24 mouse cellular contexts compared by ENCODE assay signal in genomic region chr12:111267673-111268325, GRCm38 (mm10). TPM values are rescaled to one million over a fixed set of nuclear protein-coding genes. Genes with fewer than 3 reads are reported as not detected.
DNase-seq lines count a peak whose midpoint lies in the region; ATAC-seq and TF ChIP-seq lines count a peak whose summit lies in the region.
"Had no signal": no experiment of that assay in that cellular context is flagged by ENCODE, and none has a peak within 500 bp of the region (broad histone marks: within the 10 kb centered on the region; RNA-seq: fewer than 3 reads in every experiment).

No protein-coding gene starts in this region.

- H3K4me2 ChIP-seq in limb, embryonic 15.5 days, result no peak overlapping the region
- H3K4me2 ChIP-seq in liver, postnatal 0 days (ENCODE audit: low read depth, low read length), result peak overlapping the region; percentile 44
- H3K4me2 ChIP-seq: heart, embryonic 15.5 days; midbrain, embryonic 12.5 days; neural tube, embryonic 13.5 days had no signal

- H3K9me3 ChIP-seq in limb, embryonic 15.5 days, result no peaks in the 10 kb centered on the region
- no peaks in the 10 kb centered on the region for H3K9me3 ChIP-seq in limb, embryonic 10.5 days (replicated peaks)
- no peaks in the 10 kb centered on the region for H3K9me3 ChIP-seq in liver, postnatal 0 days (ENCODE audit: low read length)
- H3K9me3 ChIP-seq: forebrain, embryonic 10.5 days; heart, embryonic 15.5 days; midbrain, embryonic 12.5 days; neural tube, embryonic 13.5 days had no signal

- peaks cover 42% of the 10 kb centered on the region for H3K27me3 ChIP-seq in limb, embryonic 15.5 days
- H3K27me3 ChIP-seq in limb, embryonic 10.5 days (ENCODE audit: low read depth, poor library complexity, severe bottlenecking), result peaks cover 42% of the 10 kb centered on the region
- peaks cover 29% of the 10 kb centered on the region for H3K27me3 ChIP-seq in liver, postnatal 0 days (ENCODE audit: insufficient read depth, low read length)
- H3K27me3 ChIP-seq: Patski had no signal

- intact Hi-C loops in left cerebral cortex, postnatal 10 days (cut with DNase I), result no loop called here

- WGBS in limb, embryonic 15.5 days, result 68% methylated on average over 4 of the region's 4 CpGs
- WGBS in limb, embryonic 10.5 days, result 71% methylated on average over 4 of the region's 4 CpGs
- WGBS in liver, postnatal 0 days (ENCODE audit: insufficient replicate concordance), result 40% methylated on average over 4 of the region's 4 CpGs

- peaks cover 12% of the 10 kb centered on the region for H3K4me1 ChIP-seq in limb, embryonic 15.5 days
- H3K4me1 ChIP-seq in limb, embryonic 10.5 days, result peaks cover 28% of the 10 kb centered on the region
- H3K4me1 ChIP-seq in liver, postnatal 0 days (ENCODE audit: insufficient read depth), result peaks cover 16% of the 10 kb centered on the region
- H3K4me1 ChIP-seq: midbrain, embryonic 12.5 days; neural tube, embryonic 13.5 days had no signal

- 0 out of 2 replicates have a peak, but pooled peaks have one; percentile 21 for ATAC-seq in limb, embryonic 15.5 days (ENCODE audit: insufficient number of reproducible peaks, low FRiP score, low TSS enrichment, low read depth)
- ATAC-seq in liver, postnatal 0 days, result peak; percentile 81
- ATAC-seq: hindbrain, embryonic 16.5 days; Patski had no signal

- no peak overlapping the region for H3K4me3 ChIP-seq in limb, embryonic 15.5 days
- H3K4me3 ChIP-seq in limb, embryonic 10.5 days, result no peak overlapping the region
- no peak overlapping the region for H3K4me3 ChIP-seq in liver, postnatal 0 days (ENCODE audit: low read depth, low read length)
- H3K4me3 ChIP-seq: forebrain, embryonic 10.5 days; heart, embryonic 15.5 days; midbrain, embryonic 12.5 days; neural tube, embryonic 13.5 days had no signal

- peak; percentile 45 for TF ChIP-seq CTCF in liver, postnatal 0 days (IDR thresholded peaks at IDR 0.05; ENCODE audit: low read depth)

- no peak for DNase-seq in limb, embryonic 10.5 days (ENCODE audit: low spot score)
- peak; percentile 71 for DNase-seq in liver
- no peak for DNase-seq in liver, postnatal 0 days
- peak; percentile 74 for DNase-seq in yolk sac, embryonic 10.5 days (ENCODE audit: low spot score)
- DNase-seq in gastrocnemius, adult 18-20 months (ENCODE audit: low spot score), result no peak
- DNase-seq in left cerebral cortex, postnatal 10 days (ENCODE audit: extremely low spot score in 1 of 2, low spot score in 2 of 2), result no peak
- DNase-seq: adrenal gland, postnatal 10 days; B cell, adult 2 months; cerebellum, adult 11 months; gastrocnemius, postnatal 36 days; heart, postnatal 4 days; kidney, adult 2 months; kidney, postnatal 25 days; left cerebral cortex, postnatal 4 days; lung, adult 2 months; lung, postnatal 4 days; right cerebral cortex, adult 18-20 months had no signal

- H3K36me3 ChIP-seq in limb, embryonic 15.5 days, result peaks cover 25% of the 10 kb centered on the region
- H3K36me3 ChIP-seq in limb, embryonic 10.5 days, result peaks cover 24% of the 10 kb centered on the region
- H3K36me3 ChIP-seq in liver, postnatal 0 days (replicated peaks; ENCODE audit: insufficient read depth, low read length), result peaks cover 12% of the 10 kb centered on the region; the same call in 1 of the 2 replicates

- TF ChIP-seq EP300 in liver, postnatal 0 days (IDR thresholded peaks at IDR 0.05; ENCODE audit: low read depth), result no peak

- H3K27ac ChIP-seq in limb, embryonic 15.5 days, result no peak overlapping the region
- H3K27ac ChIP-seq in limb, embryonic 10.5 days, result no peak overlapping the region
- 0 out of 2 replicates have a peak overlapping the region, but pooled peaks have one; percentile 39 for H3K27ac ChIP-seq in liver, postnatal 0 days (ENCODE audit: low read depth)
- H3K27ac ChIP-seq: forebrain, embryonic 10.5 days; heart, embryonic 15.5 days; midbrain, embryonic 12.5 days; neural tube, embryonic 13.5 days had no signal

- H3K9ac ChIP-seq in limb, embryonic 15.5 days, result no peak overlapping the region
- no peak overlapping the region; the same call in 1 of the 2 replicates for H3K9ac ChIP-seq in liver, postnatal 0 days (replicated peaks)
- H3K9ac ChIP-seq: heart, embryonic 15.5 days; midbrain, embryonic 12.5 days; neural tube, embryonic 13.5 days had no signal

RNA-seq across cellular contexts. Expression of gene Amn, which starts 3.1 kb away (rescaled TPM):
- polyA plus RNA-seq in limb, embryonic 15.5 days (2015; fragmentation: Nextera tagmentation; extraction: Ambion mirVana), result 1.0 and 1.2 TPM in 2 replicates
- 0.30 and 0.33 TPM in 2 replicates for polyA plus RNA-seq in limb, embryonic 10.5 days (2016; fragmentation: Nextera tagmentation; extraction: Ambion mirVana)
- 0.27 and 0.61 TPM in 2 replicates for polyA plus RNA-seq in liver, postnatal 0 days (2015; fragmentation: Nextera tagmentation; extraction: Ambion mirVana)
- total RNA-seq in gastrocnemius, adult 18-20 months (2021), result not detected
- total RNA-seq in left cerebral cortex, postnatal 10 days (2021), result 10 to 100 TPM; 24.5 to 29.4 TPM
- total RNA-seq: gastrocnemius, postnatal 36 days had no signal

Comparison
In these comparisons a context has a peak if more than half of its experiments do, and no peak if none do; other contexts are left out.
1. DNase-seq: peak in liver (single experiment) and yolk sac, embryonic 10.5 days (single experiment); none in limb, embryonic 10.5 days (single experiment), liver, postnatal 0 days (single experiment), gastrocnemius, adult 18-20 months (single experiment) and left cerebral cortex, postnatal 10 days (0 of 2).